Mouse (Mus musculus) lung, postnatal 0 days (tissue): ENCODE results near the gene Pold2. TPM values are rescaled to one million over a fixed set of nuclear protein-coding genes. Genes with fewer than 3 reads are reported as not detected.

Experiments used
- ATAC-seq: fragments of 200-750 bp; cut with Nextera tagmentation; 2 replicates; pipeline ENCODE4 v1.8.0; 2017; ENCODE audit warnings: moderate library complexity
- DNase-seq: peaks from one replicate; pipeline ENCODE4 v3.0.0-alpha.2; 2016; ENCODE audit warnings: low spot score
- H3K27ac ChIP-seq: fragments of 300-500 bp; sonication (generic); 2 replicates; pipeline ENCODE4 v1.5.1; 2014; ENCODE audit warnings: antibody characterized with exemption, mild to moderate bottlenecking, low read length, mixed read lengths
- H3K27me3 ChIP-seq: fragments of 300-500 bp; sonication (generic); replicated peaks from 2 replicates; pipeline ENCODE4 v1.6.1; 2014; ENCODE audit warnings: low read length, mixed read lengths; ENCODE audit not compliant: insufficient read depth
- H3K36me3 ChIP-seq: fragments of 300-500 bp; sonication (generic); 2 replicates; pipeline ENCODE4 v1.6.1; 2014; ENCODE audit warnings: low read length, mixed read lengths; ENCODE audit not compliant: insufficient read depth
- H3K4me1 ChIP-seq: fragments of 300-500 bp; sonication (generic); 2 replicates; pipeline ENCODE4 v1.6.1; 2014; ENCODE audit warnings: antibody characterized with exemption, low read depth, low read length, mixed read lengths; ENCODE audit not compliant: insufficient read depth
- H3K4me2 ChIP-seq: fragments of 300-500 bp; sonication (generic); replicated peaks from 2 replicates; pipeline ENCODE4 v1.6.1; 2014; ENCODE audit warnings: low read depth, mild to moderate bottlenecking, low read length, moderate library complexity, mixed read lengths
- H3K4me3 ChIP-seq: fragments of 300-500 bp; sonication (generic); 2 replicates; pipeline ENCODE4 v1.5.1; 2014; ENCODE audit warnings: low read depth, low read length
- H3K9ac ChIP-seq: fragments of 300-500 bp; sonication (generic); replicated peaks from 2 replicates; pipeline ENCODE4 v1.6.1; 2014; ENCODE audit warnings: low read depth, mild to moderate bottlenecking
- H3K9me3 ChIP-seq: fragments of 300-500 bp; sonication (generic); 2 replicates; pipeline ENCODE4 v1.6.1; 2016; ENCODE audit warnings: low read length, mixed read lengths
- CTCF ChIP-seq: IDR thresholded peaks from 2 replicates; pipeline ENCODE4 v1.5.1; 2016; ENCODE audit warnings: antibody characterized with exemption, mild to moderate bottlenecking
- EP300 ChIP-seq: IDR thresholded peaks from 2 replicates; pipeline ENCODE4 v1.6.1; 2016; ENCODE audit warnings: antibody characterized with exemption, mild to moderate bottlenecking, control low read depth
- WGBS: fragments of 180-500 bp; shearing (Covaris S2); extraction: QIAGEN DNeasy Blood & Tissue Kit; methylation state at CpG from one replicate; pipeline ENCODE4 v1.1.7; 2014; 5-methylcytosine and 5-hydroxymethylcytosine counted together
- polyA plus RNA-seq: library from polyadenylated mRNA; unstranded; fragments of >200 nt; fragmentation: Nextera tagmentation; extraction: Ambion mirVana; gene quantifications from 2 replicates; pipeline ENCODE4 v1.2.1, GENCODE M21; 2015

Pold2 gene
- 30.1 and 34.1 TPM in 2 replicates for polyA plus RNA-seq

DNA sequence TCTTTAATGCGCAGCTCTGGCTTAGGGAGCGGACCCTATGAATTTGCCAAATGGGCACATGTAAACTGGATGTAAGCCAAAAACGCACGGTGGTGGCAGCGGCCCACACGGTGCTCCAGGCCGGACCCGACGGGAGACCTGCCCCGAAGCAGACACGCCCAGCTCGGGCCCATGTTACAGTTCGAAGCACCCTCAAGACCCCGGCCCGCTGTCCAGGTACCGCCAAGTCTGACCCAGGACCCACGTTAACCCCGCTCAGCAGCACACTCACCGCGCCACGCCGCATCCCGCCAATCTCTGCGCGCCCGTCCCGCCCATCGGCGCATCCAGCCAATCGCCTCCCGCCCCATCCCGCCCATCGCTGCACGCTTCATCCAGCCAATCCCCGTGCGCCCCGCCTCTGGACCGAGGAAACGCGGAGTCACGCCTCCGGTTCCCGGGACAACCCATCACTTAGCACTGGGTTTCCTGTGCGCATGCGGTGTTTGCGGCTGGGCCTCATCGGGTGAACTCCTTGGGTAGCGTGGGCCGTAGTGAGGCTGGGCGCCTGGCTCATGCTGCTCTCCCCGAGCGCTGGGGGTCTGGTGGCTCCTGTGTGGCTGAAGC, at the start of gene Pold2:
TSS of gene Pold2 (minus strand) at position 372 of the 606 bp plus-strand sequence.
- peaks cover 5% of the 10 kb centered on the region; the same call in 1 of the 2 replicates for H3K4me1 ChIP-seq
- peak within 1 kb of the TSS; percentile 68 for H3K4me2 ChIP-seq
- DNase-seq (peak; percentile 98), ATAC-seq (peak; percentile 99)
- peaks cover 15% of the 10 kb centered on the region; the same call in 1 of the 2 replicates for H3K36me3 ChIP-seq
- TF ChIP-seq CTCF (no peak), EP300 (no peak)
- peak within 1 kb of the TSS; percentile 39; the same call in 1 of the 2 replicates for H3K9ac ChIP-seq
- no peaks in the 10 kb centered on the region for H3K27me3 ChIP-seq
- no peaks in the 10 kb centered on the region for H3K9me3 ChIP-seq
- WGBS, result under 1% methylated on average over 51 of the region's 52 CpGs
- H3K4me3 ChIP-seq, result peak within 1 kb of the TSS; percentile 65
- peak within 1 kb of the TSS; percentile 80 for H3K27ac ChIP-seq

GRCm38 (mm10) chr11:5926696-5927220, 48.7 kb upstream of the Pold2 start:
- TF ChIP-seq EP300 (no peak), CTCF (no peak)
- ATAC-seq, result no peak
- 76% methylated on average over 3 of the region's 3 CpGs for WGBS
- H3K9ac ChIP-seq, result no peak overlapping the region
- H3K4me2 ChIP-seq, result no peak overlapping the region
- H3K4me1 ChIP-seq, result no peaks in the 10 kb centered on the region
- H3K27me3 ChIP-seq, result no peaks in the 10 kb centered on the region
- H3K9me3 ChIP-seq, result no peaks in the 10 kb centered on the region
- no peak overlapping the region for H3K27ac ChIP-seq
- no peak overlapping the region for H3K4me3 ChIP-seq
- no peaks in the 10 kb centered on the region for H3K36me3 ChIP-seq
- DNase-seq, result no peak

DNA sequence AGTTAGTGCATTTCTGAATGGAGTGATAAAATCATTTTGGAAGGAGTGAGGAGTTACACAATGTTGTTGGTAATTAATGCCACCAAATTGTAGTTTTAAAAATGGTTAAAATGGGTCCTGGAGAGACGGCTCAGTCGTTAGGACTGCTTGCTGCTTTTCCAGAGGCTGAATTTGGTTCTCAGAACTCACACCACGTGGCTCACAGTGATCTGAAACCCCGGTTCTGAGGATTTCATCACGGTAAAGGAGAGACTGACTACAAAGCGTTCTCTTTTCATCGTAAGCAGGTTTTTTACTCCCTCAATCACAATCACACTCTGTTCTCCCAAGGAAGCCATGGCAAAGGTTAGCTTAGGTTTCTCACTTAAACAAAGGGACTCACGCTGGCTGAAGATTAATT, 46.6 kb upstream of the Pold2 start:
- 56% methylated on average over 8 of the region's 8 CpGs for WGBS
- H3K4me1 ChIP-seq, result no peaks in the 10 kb centered on the region

GRCm38 (mm10) chr11:5920323-5920960, 42.4 kb upstream of the Pold2 start:
- no peak overlapping the region for H3K4me2 ChIP-seq
- DNase-seq (peak; percentile 22), ATAC-seq (peak; percentile 46; the same call in 1 of the 2 replicates)
- no peaks in the 10 kb centered on the region for H3K36me3 ChIP-seq
- H3K4me1 ChIP-seq, result no peaks in the 10 kb centered on the region
- no peak overlapping the region for H3K4me3 ChIP-seq
- WGBS, result 40% methylated on average over 16 of the region's 17 CpGs
- no peak overlapping the region for H3K9ac ChIP-seq
- H3K27ac ChIP-seq, result no peak overlapping the region
- no peaks in the 10 kb centered on the region for H3K27me3 ChIP-seq
- TF ChIP-seq EP300, result no peak
- no peak for TF ChIP-seq CTCF
- H3K9me3 ChIP-seq, result no peaks in the 10 kb centered on the region

More for the DNA sequence above, 46.6 kb upstream of the Pold2 start:
- no peak overlapping the region for H3K4me2 ChIP-seq
- no peaks in the 10 kb centered on the region for H3K9me3 ChIP-seq
- TF ChIP-seq CTCF, result no peak
- TF ChIP-seq EP300, result no peak
- ATAC-seq (no peak), DNase-seq (no peak)
- H3K36me3 ChIP-seq, result no peaks in the 10 kb centered on the region
- no peaks in the 10 kb centered on the region for H3K27me3 ChIP-seq
- H3K9ac ChIP-seq, result no peak overlapping the region
- no peak overlapping the region for H3K27ac ChIP-seq
- no peak overlapping the region for H3K4me3 ChIP-seq

DNA sequence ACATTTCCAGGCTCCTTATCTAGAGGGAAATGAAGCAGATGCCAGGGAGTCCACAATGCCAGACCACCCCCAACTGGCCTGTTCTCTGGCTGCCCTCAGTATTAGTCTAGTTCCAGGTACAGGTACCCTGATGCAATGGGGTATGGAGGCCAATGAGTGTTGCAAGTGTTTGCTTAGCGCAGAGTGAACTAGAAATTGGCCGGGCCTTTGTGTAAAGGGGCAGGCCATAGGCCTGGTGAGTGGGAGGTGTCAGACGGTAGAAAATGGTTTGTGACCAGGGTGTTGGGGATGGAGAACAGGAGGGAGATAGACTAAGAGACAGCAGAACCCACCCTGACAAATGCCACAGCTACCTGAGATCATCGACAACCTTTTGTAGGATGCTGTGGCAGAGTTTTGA, 41.5 kb upstream of the Pold2 start:
- Histone ChIP-seq H3K4me1 (no peaks in the 10 kb centered on the region), H3K9ac (no peak overlapping the region), H3K27ac (no peak overlapping the region), H3K4me2 (no peak overlapping the region), H3K9me3 (no peaks in the 10 kb centered on the region), H3K27me3 (no peaks in the 10 kb centered on the region), H3K36me3 (no peaks in the 10 kb centered on the region), H3K4me3 (no peak overlapping the region)
- peak; percentile 76 for ATAC-seq
- TF ChIP-seq CTCF (no peak), EP300 (no peak)
- WGBS, result 77% methylated on average over 4 of the region's 4 CpGs
- peak; percentile 54 for DNase-seq

- Histone ChIP-seq H3K9me3 (no peaks in the 10 kb centered on the region), H3K4me1 (no peaks in the 10 kb centered on the region), H3K4me2 (no peak overlapping the region), H3K36me3 (no peaks in the 10 kb centered on the region), H3K27ac (no peak overlapping the region), H3K27me3 (no peaks in the 10 kb centered on the region), H3K4me3 (no peak overlapping the region), H3K9ac (no peak overlapping the region)
- WGBS, result 66% methylated on average over 2 of the region's 2 CpGs
- TF ChIP-seq CTCF (no peak), EP300 (no peak)
- ATAC-seq (no peak), DNase-seq (no peak)
Measured at GRCm38 (mm10) chr11:5918111-5918510, 40.0 kb upstream of the Pold2 start.
